Mouse (Mus musculus): ENCODE measurements around the gene Il23r. TPM values are rescaled to one million over a fixed set of nuclear protein-coding genes. Genes with fewer than 3 reads are reported as not detected.

The Il23r gene
- polyA plus RNA-seq, 1 experiment from 2014 or later, result not detected

- ATAC-seq, result no peak
- peak within 1 kb of the TSS; percentile 32 for H3K4me3 ChIP-seq (replicated peaks; ENCODE audit: low read length)
- H3K4me2 ChIP-seq (ENCODE audit: low read length), result peak within 1 kb of the TSS; percentile 58
- no peaks in the 10 kb centered on the region for H3K36me3 ChIP-seq (ENCODE audit: control insufficient read depth, insufficient read depth)
- H3K27me3 ChIP-seq (replicated peaks; ENCODE audit: control insufficient read depth, insufficient read depth, low read length), result peaks cover 3% of the 10 kb centered on the region; the same call in 1 of the 2 replicates
- H3K9me3 ChIP-seq (ENCODE audit: control insufficient read depth, low read length), result no peaks in the 10 kb centered on the region
- H3K4me1 ChIP-seq (replicated peaks; ENCODE audit: control insufficient read depth, insufficient read depth, low read length), result peaks cover 6% of the 10 kb centered on the region
- 2% methylated on average over 26 of the region's 26 CpGs for WGBS
- no peak within 1 kb of the TSS for H3K27ac ChIP-seq (ENCODE audit: low read length)
- H3K9ac ChIP-seq (replicated peaks; ENCODE audit: low read depth, low read length), result no peak within 1 kb of the TSS
Measured at GRCm38 (mm10) chr6:67375982-67376391, 115.7 kb downstream of the Il23r start, which contains the start of gene Il12rb2. TSS of gene Il12rb2 (minus strand) at chr6:67376188.

Other genes starting within 250 kb of the Il23r start
- 0.09 TPM in 1 of 2 replicates, not detected in the other for gene Il12rb2, start 115.7 kb downstream of the Il23r start, polyA plus RNA-seq (2015; fragmentation: Nextera tagmentation; extraction: Ambion mirVana)
- gene Tacstd2, start 43.9 kb upstream of the Il23r start, polyA plus RNA-seq (2015; fragmentation: Nextera tagmentation; extraction: Ambion mirVana), result 0.86 and 0.92 TPM in 2 replicates